Mouse (Mus musculus) cerebellum, postnatal 14 days (tissue): ENCODE results near the gene Itprid2.

Source experiments
- DNase-seq, 2 experiments: peaks; one replicate each; pipeline ENCODE4 v3.0.0; 2021; ENCODE audit warnings: mixed read lengths in 2 of 2

Itprid2 gene

DNA sequence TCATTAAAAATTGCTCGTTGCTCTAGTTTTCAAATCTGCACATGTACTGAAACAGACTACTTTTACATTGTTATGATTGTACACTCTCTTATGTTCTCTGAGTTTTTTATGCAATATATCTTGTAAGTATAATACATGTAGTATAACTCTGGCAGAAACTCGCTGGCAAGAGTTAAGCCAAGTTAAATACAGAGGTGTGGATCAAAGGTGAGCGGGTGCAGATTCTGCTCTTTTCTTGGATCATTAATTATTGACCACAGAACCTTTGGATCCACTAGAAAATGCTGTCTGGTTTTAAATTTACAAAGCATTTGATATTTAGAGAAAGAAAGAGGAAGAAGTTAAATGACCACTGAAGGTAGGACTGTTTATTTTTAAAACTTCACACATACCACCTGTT lies 16.5 kb downstream of the Itprid2 start:
- no peak for DNase-seq

DNA sequence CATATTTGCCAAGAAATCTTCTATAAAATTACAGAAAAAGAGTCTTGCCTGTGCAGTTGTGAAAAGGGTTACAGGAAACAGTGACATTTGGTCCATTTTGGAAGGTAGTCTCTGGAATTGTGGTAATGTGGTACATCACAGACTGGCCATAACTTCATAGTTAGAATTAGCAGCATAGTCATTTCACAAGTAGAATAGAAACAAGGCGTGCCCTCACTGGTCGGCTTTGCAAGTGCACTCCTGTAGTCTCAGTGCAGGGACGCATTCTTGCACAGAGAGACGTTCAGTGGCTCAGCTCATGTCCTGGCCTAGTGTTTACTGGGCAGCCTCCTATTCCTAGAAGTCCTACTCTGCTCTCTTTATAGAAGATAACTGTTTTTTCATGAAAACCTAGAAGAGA lies 17.4 kb downstream of the Itprid2 start:
- no peak for DNase-seq

DNA sequence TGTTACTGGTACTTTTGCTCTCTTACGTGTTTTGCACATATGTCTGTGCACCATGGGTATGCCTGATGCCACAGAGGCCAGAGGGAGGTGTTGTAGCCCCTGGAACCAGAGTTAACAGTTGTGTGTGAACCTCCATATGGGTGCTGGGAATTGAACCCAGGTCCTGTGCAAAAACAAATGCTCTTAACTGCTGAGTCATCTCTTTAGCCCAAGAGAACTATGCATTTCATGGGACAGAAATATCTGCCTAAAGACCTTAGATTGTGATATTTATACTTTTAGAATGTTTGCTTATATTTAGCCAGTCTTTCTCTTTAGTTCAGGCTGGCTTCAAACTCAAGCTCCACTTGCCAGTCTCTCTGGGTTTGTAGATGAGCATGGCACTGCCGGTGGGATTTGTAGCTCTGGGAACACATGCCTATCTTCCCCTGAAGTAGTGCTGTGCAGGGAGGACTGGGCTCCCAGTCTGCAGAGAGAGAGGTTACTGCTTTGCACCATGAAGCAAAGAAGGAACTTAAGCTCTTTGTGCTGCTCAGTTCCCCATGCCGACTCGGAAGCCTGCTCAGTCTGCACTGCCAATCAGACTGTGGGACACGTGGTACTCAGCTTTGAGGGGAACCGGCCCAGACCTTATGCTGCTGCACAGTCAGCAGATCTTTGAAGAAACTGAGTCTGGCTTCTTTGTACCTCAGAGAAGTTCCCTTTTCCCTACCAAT lies 18.1 kb downstream of the Itprid2 start:
- DNase-seq = no peak

DNA sequence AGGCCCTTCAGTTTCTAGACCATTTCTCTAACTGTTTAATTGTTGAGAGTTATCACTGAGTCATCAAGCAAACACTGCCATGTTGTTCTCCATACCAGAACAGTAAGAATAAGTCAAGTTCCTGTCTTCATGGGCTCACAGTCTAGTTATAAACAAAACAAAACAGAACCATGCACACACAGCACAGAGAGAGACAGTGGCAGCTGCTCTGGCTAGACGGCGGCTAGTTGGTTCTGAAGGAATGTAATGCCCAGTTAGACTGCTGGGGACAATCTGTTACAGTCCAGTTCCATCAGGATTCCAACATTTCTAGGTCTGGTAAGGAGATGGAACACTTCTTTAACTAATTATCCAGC lies 18.6 kb downstream of the Itprid2 start:
- no peak for DNase-seq

DNA sequence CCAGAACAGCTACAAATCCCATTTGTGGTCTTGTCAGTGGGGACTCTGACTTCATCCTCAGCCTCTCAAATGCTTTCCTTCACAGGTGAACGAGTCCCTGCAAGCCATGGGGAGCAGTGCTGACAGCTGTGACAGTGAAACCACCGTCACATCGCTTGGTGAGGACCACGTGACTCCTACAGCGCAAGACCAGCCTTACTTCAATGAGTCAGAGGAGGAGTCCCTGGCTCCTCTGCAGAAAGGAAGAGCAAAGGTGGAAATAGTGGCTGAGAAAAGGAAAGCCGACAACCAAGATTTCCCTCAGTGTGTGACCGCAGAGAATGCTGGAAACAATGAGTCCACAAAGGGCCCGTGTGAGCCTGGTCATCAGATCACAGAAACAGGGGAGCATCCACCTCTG lies 21.9 kb downstream of the Itprid2 start:
- DNase-seq = no peak

DNA sequence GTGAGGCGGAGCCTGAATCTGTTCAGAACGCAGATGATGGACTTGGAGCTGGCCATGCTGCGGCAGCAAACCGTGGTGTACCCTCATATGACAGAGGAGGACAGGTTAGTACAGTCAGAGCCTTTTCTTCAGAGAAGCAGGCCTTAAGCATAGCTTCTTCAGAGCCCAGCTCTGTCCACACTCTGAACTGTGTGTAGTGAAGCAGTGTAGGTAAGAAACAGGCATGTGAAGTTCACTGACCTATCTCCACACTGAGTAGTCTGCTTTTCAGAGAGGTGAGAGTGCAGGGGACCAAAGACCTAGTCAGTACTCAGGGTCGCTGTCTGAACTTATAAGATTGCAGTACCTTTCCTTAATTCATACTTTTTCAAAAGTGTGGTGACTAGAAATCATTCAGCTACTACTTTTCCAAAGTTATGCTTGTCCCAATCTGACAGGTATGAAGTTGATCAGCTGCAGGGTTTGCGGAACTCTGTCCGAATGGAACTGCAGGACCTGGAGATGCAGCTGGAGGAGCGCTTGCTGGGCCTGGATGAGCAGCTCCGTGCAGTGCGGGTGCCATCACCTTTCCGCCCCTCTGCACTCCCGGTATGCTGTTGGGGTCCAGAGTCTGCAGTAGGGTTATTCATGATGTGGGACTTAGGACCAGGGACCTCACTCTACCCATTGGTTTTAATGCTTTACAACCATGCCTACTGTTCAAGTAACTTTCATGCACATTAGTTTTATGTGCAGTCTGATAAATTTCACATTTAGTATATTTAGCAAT lies 25.4 kb downstream of the Itprid2 start:
- no peak for DNase-seq

DNA sequence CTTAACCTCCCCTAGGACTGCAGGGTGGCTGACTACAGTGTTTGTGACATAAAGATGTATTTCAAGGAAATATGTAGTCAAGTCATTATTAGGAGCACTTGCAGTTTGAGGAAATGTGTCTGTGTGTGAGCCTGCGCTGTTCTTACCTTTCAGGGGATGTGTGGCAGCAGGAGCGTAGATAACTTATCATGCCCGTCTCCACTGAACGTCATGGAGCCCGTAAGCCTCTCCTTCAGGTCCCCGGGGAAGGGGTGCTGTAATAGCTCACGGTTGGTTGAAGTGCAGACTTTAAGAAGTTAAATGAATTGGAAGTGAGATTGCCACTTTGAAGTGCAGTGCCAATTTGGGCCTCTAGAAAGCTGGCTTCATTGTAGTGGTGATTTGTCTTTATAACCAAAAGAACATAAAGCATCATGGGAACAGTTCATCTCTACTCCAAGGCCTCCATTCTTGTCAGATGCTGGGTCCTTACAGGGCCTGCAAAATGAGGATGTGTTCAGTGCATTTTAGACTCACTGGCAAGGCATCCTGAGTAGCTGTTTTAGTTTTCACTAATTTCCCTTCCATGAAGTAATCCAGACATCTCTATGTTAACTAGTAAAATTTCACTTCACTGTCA lies 26.4 kb downstream of the Itprid2 start:
- DNase-seq = no peak

DNA sequence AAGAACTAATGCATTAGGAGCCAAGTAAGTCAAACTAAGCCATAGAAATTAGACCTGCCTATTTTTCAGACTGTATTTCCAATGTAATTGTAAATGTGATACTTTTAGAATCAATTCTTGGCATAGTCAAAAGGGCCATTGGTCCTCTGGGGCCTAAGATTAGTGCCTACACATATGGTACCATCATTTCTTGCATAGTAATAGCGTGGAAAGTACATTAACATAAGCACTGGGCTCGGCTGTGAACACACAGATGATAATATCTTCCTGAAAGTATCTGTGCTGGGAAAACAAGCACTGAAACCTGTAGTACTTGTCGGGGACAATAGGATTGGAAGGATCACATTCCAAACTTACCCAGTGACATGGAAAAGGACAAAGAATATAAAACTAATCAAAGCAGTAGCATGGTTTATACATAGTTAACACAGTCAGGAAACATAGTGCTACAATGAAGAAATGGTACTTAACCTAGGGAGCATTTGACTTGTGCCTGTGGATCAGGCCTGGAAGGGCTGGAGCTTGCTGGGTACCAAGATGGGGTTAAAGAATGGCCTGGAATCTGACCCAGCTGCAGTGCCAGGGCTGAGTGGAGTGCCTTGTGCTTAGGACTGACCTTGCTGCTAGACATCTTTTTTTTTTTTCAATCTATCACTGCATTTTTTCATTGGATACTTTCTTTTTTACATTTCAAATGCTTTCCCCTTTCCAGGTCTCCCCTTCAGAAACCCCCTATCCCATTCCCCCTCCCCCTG lies 29.6 kb downstream of the Itprid2 start:
- DNase-seq = no peak

DNA sequence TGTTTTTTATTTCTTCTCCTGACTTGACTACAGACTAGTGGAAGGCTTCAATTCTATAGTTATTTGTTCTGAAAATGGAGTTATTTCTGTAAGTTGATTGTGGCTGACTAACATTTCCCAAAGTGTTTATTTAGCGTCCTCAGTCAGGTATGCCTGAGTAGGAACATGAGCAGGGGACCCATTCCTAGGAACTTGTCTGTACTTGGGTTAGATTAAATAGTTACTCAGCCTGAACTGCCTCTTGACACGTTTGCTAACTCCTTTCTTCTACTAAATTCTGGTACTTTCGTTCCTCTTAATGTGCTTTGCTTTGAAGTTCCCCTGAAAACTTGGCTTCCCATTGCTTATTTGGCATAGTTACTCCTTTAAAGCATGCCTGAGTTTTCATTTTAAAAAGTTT lies 30.3 kb downstream of the Itprid2 start:
- DNase-seq = no peak

DNA sequence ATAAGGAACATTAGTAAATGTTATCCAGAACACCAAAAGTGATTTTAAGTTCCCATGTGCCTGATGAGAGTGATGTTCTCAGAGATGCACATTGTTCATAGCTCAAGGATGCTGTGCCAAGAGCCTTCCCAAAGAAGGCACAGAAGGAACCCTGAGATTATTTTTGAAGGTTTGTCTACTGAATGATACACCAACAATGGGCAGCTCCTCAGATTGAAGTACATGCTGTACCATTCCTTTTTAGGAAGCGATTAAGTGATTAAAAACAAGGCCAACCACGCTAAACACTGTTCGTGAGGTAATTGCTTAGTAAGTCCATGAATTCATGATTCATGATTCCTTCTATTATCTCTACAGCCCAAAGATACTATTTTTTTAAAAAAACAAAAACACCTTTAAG lies 40.1 kb downstream of the Itprid2 start:
- no peak for DNase-seq

DNA sequence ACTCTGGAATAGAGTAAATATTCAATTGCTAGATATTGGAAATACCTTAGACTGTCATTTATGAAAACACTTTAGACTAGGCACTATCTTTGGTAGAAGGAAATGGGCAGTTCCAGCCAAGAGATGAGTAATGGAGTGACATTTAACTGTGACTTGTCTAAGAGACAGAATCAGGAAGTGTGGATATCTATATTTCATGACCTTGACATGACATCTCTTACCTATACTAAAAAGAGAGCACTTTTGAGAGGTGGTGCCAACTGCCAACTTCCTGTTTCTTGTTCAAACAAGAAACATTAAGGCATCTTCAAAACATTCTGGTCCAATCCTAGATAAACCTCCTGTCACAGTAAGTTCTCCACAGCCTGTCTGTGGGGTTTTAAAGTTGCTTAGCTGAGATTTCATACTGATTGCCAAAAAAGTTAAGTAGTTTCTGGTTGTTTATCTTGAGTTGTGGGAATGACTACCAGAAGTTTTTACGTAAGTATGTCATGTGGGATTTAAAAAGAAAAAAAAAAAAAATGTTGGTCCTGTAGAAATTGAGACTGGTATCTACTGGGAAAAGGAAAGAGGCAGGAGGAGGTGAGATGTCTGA lies 42.6 kb downstream of the Itprid2 start:
- no peak for DNase-seq

DNA sequence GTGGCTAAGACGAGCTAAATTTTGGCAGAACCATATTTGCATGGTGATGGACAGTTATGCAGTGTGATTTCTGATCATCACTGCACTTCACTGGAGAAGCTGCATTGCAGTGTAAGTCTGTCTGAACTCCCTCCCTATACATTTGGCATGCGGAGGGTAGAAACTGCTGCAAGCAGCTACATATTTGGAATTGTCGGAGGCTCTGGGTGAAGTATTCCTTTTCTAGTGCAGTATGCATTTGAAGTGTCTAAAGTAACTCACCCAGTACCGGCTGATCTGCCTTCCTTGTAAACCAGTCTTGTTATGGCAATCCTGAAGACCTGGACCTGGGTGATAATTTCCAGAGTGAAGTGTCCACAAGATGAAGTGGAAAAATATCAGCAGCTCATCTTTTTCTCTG lies 46.5 kb downstream of the Itprid2 start:
- DNase-seq = no peak

DNA sequence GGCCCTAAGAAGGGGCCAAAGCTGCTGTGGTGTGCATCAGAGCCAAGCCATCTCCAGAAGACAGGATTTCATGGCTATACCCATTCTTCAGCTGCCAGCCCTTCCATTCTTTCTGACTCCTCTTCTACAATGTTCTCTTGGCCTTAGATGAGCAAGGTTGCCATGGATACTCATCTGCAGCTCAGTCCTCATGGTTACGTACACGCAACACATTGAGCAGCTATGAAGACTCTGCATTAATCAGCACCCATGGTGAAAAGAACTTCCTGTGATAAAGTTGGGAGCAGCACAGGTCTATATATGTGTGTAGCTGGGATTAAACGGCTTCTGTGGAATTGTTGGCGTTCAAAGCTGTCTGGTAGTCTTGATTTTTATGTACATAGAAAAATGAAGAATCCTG lies 48.1 kb downstream of the Itprid2 start:
- DNase-seq = no peak

DNA sequence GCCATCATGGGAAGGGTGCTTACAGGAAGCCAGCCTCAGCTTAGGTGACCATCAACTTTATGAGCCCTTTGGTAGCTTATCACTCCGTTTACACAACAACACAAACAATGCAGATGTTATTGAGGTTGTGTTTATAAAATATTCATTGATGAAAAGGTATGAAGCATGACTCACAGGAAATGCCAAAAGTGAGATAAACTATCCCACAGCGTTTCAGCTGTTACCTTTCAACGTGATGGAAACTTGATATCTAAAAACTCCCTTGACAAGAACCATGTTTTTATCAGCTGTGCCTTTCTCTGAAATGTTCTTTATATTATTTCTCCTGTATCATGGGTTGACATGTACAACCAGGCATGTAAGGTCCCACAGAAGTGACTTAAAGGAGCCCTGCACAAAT lies 55.7 kb downstream of the Itprid2 start:
- DNase-seq = no peak

DNA sequence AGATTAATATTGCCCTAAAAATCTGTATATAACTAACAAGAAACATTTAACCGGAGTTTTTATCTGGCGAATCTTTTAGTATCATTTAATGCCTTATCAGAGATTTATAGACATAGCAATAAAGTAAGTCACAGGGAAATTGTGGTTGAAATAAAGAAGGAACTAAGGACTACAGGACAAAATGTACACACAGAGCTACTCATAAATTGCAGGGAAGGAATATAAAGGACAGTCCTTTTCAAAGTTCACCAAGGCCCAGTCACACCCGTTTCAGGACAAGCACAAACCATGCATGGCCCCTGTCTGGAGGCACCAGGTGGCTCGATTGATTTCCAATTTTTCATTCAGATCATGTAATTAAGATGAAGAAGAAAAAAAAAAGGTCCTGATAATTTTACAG lies 60.0 kb downstream of the Itprid2 start:
- no peak for DNase-seq

DNA sequence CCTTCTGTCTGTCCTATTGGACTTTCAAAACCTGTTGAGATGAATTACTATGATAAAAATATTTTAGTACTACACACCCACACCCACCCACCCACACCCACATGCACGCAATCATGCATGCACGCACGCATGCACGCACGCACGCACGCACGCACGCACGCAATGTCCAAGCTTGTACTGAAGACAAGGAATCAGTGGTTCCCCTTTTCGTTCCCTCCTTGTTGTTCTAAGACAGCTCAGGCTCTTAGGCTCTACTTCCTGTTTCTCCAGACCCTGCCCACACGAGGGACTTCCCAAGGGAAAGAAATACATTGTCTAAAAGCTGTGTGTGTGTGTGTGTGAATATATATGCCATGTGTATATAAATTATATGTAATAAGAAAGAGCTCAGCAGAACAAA lies 60.8 kb downstream of the Itprid2 start:
- DNase-seq = no peak

DNA sequence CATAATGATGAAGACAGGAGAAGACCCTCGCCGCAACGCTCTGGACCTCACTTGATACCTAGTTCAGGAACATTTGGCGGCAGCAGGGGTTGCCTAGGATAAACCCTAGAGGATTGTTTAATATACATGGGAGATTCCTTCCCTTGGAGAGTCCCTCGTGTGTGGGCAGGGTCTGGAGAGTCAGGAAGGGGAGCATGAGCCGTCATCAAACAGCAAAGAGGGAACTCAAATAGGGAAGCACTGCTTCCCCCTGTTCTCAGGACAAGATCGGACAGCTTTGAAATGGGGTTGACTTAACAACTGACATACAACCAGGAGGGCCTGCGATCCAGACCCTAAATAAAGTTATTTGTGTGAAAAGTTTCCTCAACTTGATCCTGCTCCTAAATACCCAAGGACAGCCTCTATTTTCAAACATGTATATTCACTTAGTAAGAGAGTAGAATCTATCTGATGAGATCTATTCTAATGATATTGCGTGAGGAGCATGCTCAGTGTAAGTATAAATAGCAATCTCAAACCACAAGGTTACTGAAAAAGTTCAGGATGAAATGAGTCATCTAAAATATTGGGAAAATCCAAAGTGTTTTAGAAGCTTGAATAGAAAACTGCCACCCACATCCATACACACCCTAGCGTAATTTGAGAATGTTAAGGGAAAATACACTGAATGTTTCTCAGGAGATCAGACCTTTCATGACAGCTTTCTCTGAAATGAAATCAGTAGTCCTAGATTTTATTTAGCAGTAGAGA lies 61.5 kb downstream of the Itprid2 start:
- no peak for DNase-seq

DNA sequence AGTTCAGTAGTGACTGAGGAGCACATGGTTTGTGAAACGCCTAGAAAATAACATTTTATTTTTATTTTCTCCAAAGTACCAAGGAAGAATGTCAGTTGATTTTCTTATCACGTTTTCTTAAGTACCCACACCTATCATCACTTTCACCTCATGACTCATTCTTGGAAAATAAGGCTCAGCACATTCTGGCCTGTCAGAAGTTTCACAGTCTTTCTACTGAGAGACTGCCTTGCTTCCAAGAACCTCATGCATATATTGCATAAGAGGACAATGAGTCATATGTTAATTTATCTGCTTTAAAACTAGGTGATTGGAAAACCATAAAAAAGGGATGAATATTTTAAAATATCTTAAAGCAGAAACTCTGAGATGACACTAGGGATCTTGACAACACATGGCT lies 63.0 kb downstream of the Itprid2 start:
- DNase-seq = no peak

DNA sequence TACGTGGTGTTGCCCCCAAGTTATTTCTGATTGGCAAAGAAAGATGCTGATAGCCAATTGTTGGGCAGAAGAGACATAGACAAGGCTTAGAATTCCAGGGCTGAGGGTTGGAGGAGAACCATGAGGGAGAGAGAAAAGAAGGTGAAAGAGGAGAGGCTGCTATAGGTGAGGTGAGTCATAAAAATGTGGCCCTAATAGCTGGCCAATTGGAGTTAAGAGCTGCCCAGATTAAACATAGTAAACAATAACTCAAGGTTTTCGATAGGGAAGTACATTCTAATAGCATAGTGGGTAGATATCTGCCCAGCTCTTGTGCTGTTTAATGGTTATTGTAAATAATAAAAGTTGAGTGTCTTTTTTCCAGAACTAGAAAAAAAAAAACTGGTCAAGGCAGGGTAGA lies 69.6 kb downstream of the Itprid2 start:
- DNase-seq = no peak

DNA sequence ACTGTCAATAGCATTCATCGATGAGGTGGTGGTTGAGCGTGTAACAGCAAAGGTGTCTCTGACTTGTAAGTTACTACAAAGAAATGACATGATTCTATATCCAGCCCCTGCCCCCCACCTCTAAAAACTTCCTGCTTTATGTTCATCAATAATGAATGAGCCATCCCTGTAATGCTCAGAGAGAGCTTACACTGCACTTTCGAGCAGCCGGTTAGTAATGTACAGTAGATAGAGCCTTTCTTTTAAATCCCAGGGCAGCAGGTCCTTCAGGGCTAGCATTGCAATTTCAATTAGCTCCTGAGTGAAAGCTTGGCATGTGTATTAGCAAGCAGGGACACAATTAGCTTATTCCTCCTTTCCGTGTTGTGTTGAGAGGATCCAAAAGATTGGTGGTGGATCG lies 72.4 kb downstream of the Itprid2 start, which contains the start of gene Ppp1r1c:
Gene Ppp1r1c (plus strand): TSS at position 206 of the 400 bp plus-strand sequence.
- no peak for DNase-seq

DNA sequence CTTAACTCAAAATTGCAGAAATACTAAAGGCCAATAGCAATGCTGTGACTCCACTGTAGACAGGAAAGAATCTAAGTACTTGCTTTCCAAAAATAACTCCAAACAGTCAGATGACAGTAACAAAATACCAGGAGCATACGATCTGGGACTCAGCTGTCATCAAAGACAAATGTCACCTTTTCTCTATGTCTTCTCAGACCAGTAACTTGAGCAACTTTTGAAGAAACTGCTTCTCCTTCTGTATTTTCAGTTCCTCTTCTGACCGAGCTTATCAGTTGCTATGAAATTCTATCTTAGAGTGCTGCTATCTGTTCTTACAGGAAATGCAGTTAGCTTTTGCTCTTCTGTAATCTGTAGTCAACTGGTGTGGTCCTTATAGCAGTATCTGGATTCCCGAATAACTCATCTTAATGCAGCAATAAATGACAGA lies 78.5 kb downstream of the Itprid2 start:
- no peak for DNase-seq

DNA sequence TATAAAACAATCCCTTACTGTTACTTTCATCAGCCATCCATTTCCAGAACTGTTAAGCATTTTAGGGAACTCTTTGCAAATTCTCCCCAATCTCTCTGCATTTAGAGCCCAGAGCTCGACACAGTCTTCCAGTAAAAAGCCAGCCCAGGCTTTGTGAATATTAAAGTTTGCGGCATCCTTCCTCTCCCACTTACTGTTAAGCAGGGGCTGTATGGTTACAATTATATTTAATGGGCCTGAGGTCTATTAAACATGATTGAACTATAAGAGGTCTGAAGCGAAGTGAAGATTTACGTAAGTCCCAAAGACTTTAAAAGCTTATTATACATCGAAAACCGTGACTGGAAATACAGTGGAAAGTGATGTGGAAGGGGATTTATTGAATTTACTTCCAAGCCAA lies 79.6 kb downstream of the Itprid2 start:
- no peak for DNase-seq
